Mouse (Mus musculus) lung, embryonic 16.5 days (tissue): Measurements from ENCODE around the gene Cebpa. TPM values are rescaled to one million over a fixed set of nuclear protein-coding genes. Genes with fewer than 3 reads are reported as not detected.
A peak's percentile ranks its signal among the peaks of the same experiment; 100 is the strongest.

Source experiments
- ATAC-seq: fragments of 200-750 bp; cut with Nextera tagmentation; 2 replicates; pipeline ENCODE4 v1.8.0; 2017; ENCODE audit warnings: low read depth, mild to moderate bottlenecking, moderate library complexity
- H3K27ac ChIP-seq: fragments of 300-500 bp; sonication (generic); 2 replicates; pipeline ENCODE4 v1.5.1; 2014; ENCODE audit warnings: mild to moderate bottlenecking, control low read depth, low read length
- H3K27me3 ChIP-seq: fragments of 300-500 bp; sonication (generic); 2 replicates; pipeline ENCODE4 v1.6.1; 2014; ENCODE audit warnings: low read depth, low read length, mixed read lengths; ENCODE audit not compliant: control insufficient read depth, insufficient read depth
- H3K36me3 ChIP-seq: fragments of 300-500 bp; sonication (generic); 2 replicates; pipeline ENCODE4 v1.6.1; 2014; ENCODE audit warnings: low read length; ENCODE audit not compliant: control insufficient read depth, insufficient read depth
- H3K4me1 ChIP-seq: fragments of 300-500 bp; sonication (generic); replicated peaks from 2 replicates; pipeline ENCODE4 v1.6.1; 2014; ENCODE audit warnings: low read length, mixed read lengths; ENCODE audit not compliant: control insufficient read depth, insufficient read depth
- H3K4me2 ChIP-seq: fragments of 300-500 bp; sonication (generic); 2 replicates; pipeline ENCODE4 v1.6.1; 2014; ENCODE audit warnings: low read depth, low read length, control low read depth
- H3K4me3 ChIP-seq: fragments of 300-500 bp; sonication (generic); 2 replicates; pipeline ENCODE4 v1.5.1; 2014; ENCODE audit warnings: mild to moderate bottlenecking, low read length, control low read depth
- H3K9ac ChIP-seq: fragments of 300-500 bp; sonication (generic); 2 replicates; pipeline ENCODE4 v1.6.1; 2014; ENCODE audit warnings: low read length, control low read depth
- H3K9me3 ChIP-seq: fragments of 300-500 bp; sonication (generic); 2 replicates; pipeline ENCODE4 v1.6.1; 2016; ENCODE audit warnings: low read length; ENCODE audit not compliant: control insufficient read depth
- WGBS: fragments of 180-500 bp; shearing (Covaris S2); extraction: QIAGEN DNeasy Blood & Tissue Kit; methylation state at CpG from one replicate; pipeline ENCODE4 v1.1.7; 2014; 5-methylcytosine and 5-hydroxymethylcytosine counted together
- polyA plus RNA-seq: library from polyadenylated mRNA; unstranded; fragments of >200 nt; fragmentation: Nextera tagmentation; extraction: Ambion mirVana; gene quantifications from 2 replicates; pipeline ENCODE4 v1.2.1, GENCODE M21; 2015

Gene Cebpa
- polyA plus RNA-seq, 1 experiment from 2014 or later: 7.5 TPM

- ATAC-seq: no peak
- 72% methylated on average over 4 of the region's 4 CpGs for WGBS
- Histone ChIP-seq H3K4me2 (no peak overlapping the region), H3K36me3 (no peaks in the 10 kb centered on the region), H3K4me3 (no peak overlapping the region), H3K27me3 (no peaks in the 10 kb centered on the region), H3K27ac (no peak overlapping the region), H3K4me1 (no peaks in the 10 kb centered on the region), H3K9me3 (no peaks in the 10 kb centered on the region), H3K9ac (no peak overlapping the region)
Measured at GRCm38 (mm10) chr7:35098777-35099176, 20.3 kb upstream of the Cebpa start.

GRCm38 (mm10) chr7:35099528-35099927, 19.6 kb upstream of the Cebpa start:
- no peak overlapping the region for H3K27ac ChIP-seq
- H3K36me3 ChIP-seq: no peaks in the 10 kb centered on the region
- no peaks in the 10 kb centered on the region for H3K27me3 ChIP-seq
- no peaks in the 10 kb centered on the region for H3K9me3 ChIP-seq
- no peak overlapping the region for H3K4me3 ChIP-seq
- no peak for ATAC-seq
- WGBS: 60% methylated on average over 4 of the region's 4 CpGs
- H3K9ac ChIP-seq: no peak overlapping the region
- no peaks in the 10 kb centered on the region for H3K4me1 ChIP-seq
- H3K4me2 ChIP-seq: no peak overlapping the region

GRCm38 (mm10) chr7:35106614-35107013, 12.5 kb upstream of the Cebpa start:
- H3K27me3 ChIP-seq: no peaks in the 10 kb centered on the region
- H3K9me3 ChIP-seq: no peaks in the 10 kb centered on the region
- no peak overlapping the region for H3K27ac ChIP-seq
- no peak for ATAC-seq
- H3K9ac ChIP-seq: no peak overlapping the region
- no peak overlapping the region for H3K4me3 ChIP-seq
- no peaks in the 10 kb centered on the region for H3K36me3 ChIP-seq
- no peak overlapping the region for H3K4me2 ChIP-seq
- WGBS: 46% methylated on average over 7 of the region's 7 CpGs
- peaks cover 5% of the 10 kb centered on the region for H3K4me1 ChIP-seq

GRCm38 (mm10) chr7:35107630-35108029, 11.5 kb upstream of the Cebpa start:
- no peak overlapping the region for H3K4me3 ChIP-seq

GRCm38 (mm10) chr7:35108046-35108445, 11.0 kb upstream of the Cebpa start:
- Histone ChIP-seq H3K27ac (no peak overlapping the region), H3K36me3 (no peaks in the 10 kb centered on the region), H3K9ac (no peak overlapping the region), H3K27me3 (no peaks in the 10 kb centered on the region), H3K9me3 (no peaks in the 10 kb centered on the region), H3K4me2 (no peak overlapping the region), H3K4me3 (no peak overlapping the region), H3K4me1 (peaks cover 9% of the 10 kb centered on the region)
- no peak for ATAC-seq
- 26% methylated on average over 2 of the region's 2 CpGs for WGBS

More at GRCm38 (mm10) chr7:35107630-35108029, 11.5 kb upstream of the Cebpa start:
- no peak; the same call in 1 of the 2 replicates for ATAC-seq
- no peaks in the 10 kb centered on the region for H3K9me3 ChIP-seq
- 3% methylated on average over 3 of the region's 3 CpGs for WGBS
- H3K4me2 ChIP-seq: no peak overlapping the region
- H3K36me3 ChIP-seq: no peaks in the 10 kb centered on the region
- peaks cover 5% of the 10 kb centered on the region for H3K4me1 ChIP-seq
- H3K9ac ChIP-seq: no peak overlapping the region
- no peak overlapping the region for H3K27ac ChIP-seq
- no peaks in the 10 kb centered on the region for H3K27me3 ChIP-seq

GRCm38 (mm10) chr7:35108663-35109062, 10.4 kb upstream of the Cebpa start:
- no peak for ATAC-seq
- Histone ChIP-seq H3K4me1 (peaks cover 12% of the 10 kb centered on the region), H3K27me3 (no peaks in the 10 kb centered on the region), H3K4me3 (no peak overlapping the region), H3K4me2 (no peak overlapping the region), H3K9me3 (no peaks in the 10 kb centered on the region), H3K36me3 (no peaks in the 10 kb centered on the region), H3K27ac (no peak overlapping the region), H3K9ac (no peak overlapping the region)
- 69% methylated on average over 6 of the region's 6 CpGs for WGBS

- 46% methylated on average over 4 of the region's 4 CpGs for WGBS
- Histone ChIP-seq H3K27ac (peak overlapping the region; percentile 84), H3K9ac (peak overlapping the region; percentile 31; the same call in 1 of the 2 replicates), H3K9me3 (no peaks in the 10 kb centered on the region), H3K4me2 (no peak overlapping the region), H3K27me3 (peaks cover 4% of the 10 kb centered on the region), H3K4me1 (peaks cover 23% of the 10 kb centered on the region), H3K36me3 (no peaks in the 10 kb centered on the region), H3K4me3 (no peak overlapping the region)
- peak; percentile 69 for ATAC-seq
Measured at GRCm38 (mm10) chr7:35113136-35113535, 6.0 kb upstream of the Cebpa start.

GRCm38 (mm10) chr7:35113721-35114120, 5.4 kb upstream of the Cebpa start:
- no peak overlapping the region for H3K4me2 ChIP-seq
- H3K4me1 ChIP-seq: peaks cover 23% of the 10 kb centered on the region
- ATAC-seq: no peak
- H3K36me3 ChIP-seq: no peaks in the 10 kb centered on the region
- no peak overlapping the region; the same call in 1 of the 2 replicates for H3K9ac ChIP-seq
- H3K27me3 ChIP-seq: peaks cover 4% of the 10 kb centered on the region
- no peak overlapping the region for H3K4me3 ChIP-seq
- H3K27ac ChIP-seq: peak overlapping the region; percentile 81
- 57% methylated on average over 5 of the region's 5 CpGs for WGBS
- no peaks in the 10 kb centered on the region for H3K9me3 ChIP-seq

- Histone ChIP-seq H3K4me2 (no peak overlapping the region), H3K9ac (no peak overlapping the region), H3K4me3 (no peak overlapping the region), H3K4me1 (peaks cover 27% of the 10 kb centered on the region), H3K36me3 (no peaks in the 10 kb centered on the region), H3K27me3 (peaks cover 4% of the 10 kb centered on the region), H3K27ac (0 out of 2 replicates have a peak overlapping the region, but pooled peaks have one; percentile 1), H3K9me3 (no peaks in the 10 kb centered on the region)
- 32% methylated on average over 3 of the region's 3 CpGs for WGBS
- ATAC-seq: no peak
Measured at GRCm38 (mm10) chr7:35116524-35116923, 2.6 kb upstream of the Cebpa start.

GRCm38 (mm10) chr7:35117052-35117451, 2.0 kb upstream of the Cebpa start:
- 0 out of 2 replicates have a peak overlapping the region, but pooled peaks have one; percentile 1 for H3K27ac ChIP-seq
- WGBS: 46% methylated on average over 5 of the region's 5 CpGs

More at GRCm38 (mm10) chr7:35117052-35117451, 2.0 kb upstream of the Cebpa start:
- Histone ChIP-seq H3K36me3 (no peaks in the 10 kb centered on the region), H3K9ac (no peak overlapping the region; the same call in 1 of the 2 replicates), H3K9me3 (no peaks in the 10 kb centered on the region), H3K4me2 (peak overlapping the region; percentile 97), H3K4me1 (peaks cover 31% of the 10 kb centered on the region), H3K27me3 (peaks cover 4% of the 10 kb centered on the region), H3K4me3 (no peak overlapping the region)
- ATAC-seq: no peak
